Mouse (Mus musculus) frontal cortex, postnatal 10 days (tissue): ENCODE results near the gene Miga1.

Source experiments
- DNase-seq, 2 experiments: peaks; one replicate each; pipeline ENCODE4 v3.0.0; 2022; ENCODE audit warnings: low spot score in 2 of 2, mixed read lengths in 1 of 2

Miga1 gene

GRCm38 (mm10) chr3:152287810-152288209 lies 52.4 kb downstream of the Miga1 start:
- DNase-seq = no peak

- DNase-seq = no peak
Measured at GRCm38 (mm10) chr3:152284759-152285158, 55.4 kb downstream of the Miga1 start.

GRCm38 (mm10) chr3:152284306-152284705 lies 55.9 kb downstream of the Miga1 start:
- DNase-seq = no peak

GRCm38 (mm10) chr3:152282126-152282525 lies 58.1 kb downstream of the Miga1 start:
- DNase-seq = no peak

GRCm38 (mm10) chr3:152278431-152278830 lies 61.8 kb downstream of the Miga1 start:
- DNase-seq = no peak

GRCm38 (mm10) chr3:152277912-152278311 lies 62.3 kb downstream of the Miga1 start:
- DNase-seq = no peak

- DNase-seq = no peak
Measured at GRCm38 (mm10) chr3:152276935-152277334, 63.3 kb downstream of the Miga1 start.

GRCm38 (mm10) chr3:152275008-152275407 lies 65.2 kb downstream of the Miga1 start:
- DNase-seq = no peak

GRCm38 (mm10) chr3:152272974-152273685 lies 67.1 kb downstream of the Miga1 start:
- no peak for DNase-seq

GRCm38 (mm10) chr3:152271876-152272275 lies 68.3 kb downstream of the Miga1 start:
- DNase-seq = no peak

- DNase-seq = no peak
Measured at GRCm38 (mm10) chr3:152271071-152271710, 69.0 kb downstream of the Miga1 start.

- no peak for DNase-seq
Measured at GRCm38 (mm10) chr3:152268099-152268498, 72.1 kb downstream of the Miga1 start.

- no peak for DNase-seq
Measured at GRCm38 (mm10) chr3:152266036-152266421, 74.2 kb downstream of the Miga1 start, which contains the start of gene Nexn. Gene Nexn, minus strand, starts transcription at chr3:152266350.

- peak; percentile 30 to 42 for DNase-seq
Measured at GRCm38 (mm10) chr3:152265351-152266035, 74.7 kb downstream of the Miga1 start.

- no peak for DNase-seq
Measured at GRCm38 (mm10) chr3:152264830-152265229, 75.4 kb downstream of the Miga1 start.

GRCm38 (mm10) chr3:152264374-152264773 lies 75.8 kb downstream of the Miga1 start:
- DNase-seq = no peak

- no peak for DNase-seq
Measured at GRCm38 (mm10) chr3:152261948-152262347, 78.3 kb downstream of the Miga1 start.

GRCm38 (mm10) chr3:152261436-152261835 lies 78.8 kb downstream of the Miga1 start:
- no peak for DNase-seq

GRCm38 (mm10) chr3:152260362-152260761 lies 79.8 kb downstream of the Miga1 start:
- DNase-seq = no peak

GRCm38 (mm10) chr3:152259409-152259808 lies 80.8 kb downstream of the Miga1 start:
- DNase-seq = peak; percentile 35 to 67

- no peak for DNase-seq
Measured at GRCm38 (mm10) chr3:152257528-152257927, 82.7 kb downstream of the Miga1 start.

GRCm38 (mm10) chr3:152250487-152250886 lies 89.7 kb downstream of the Miga1 start:
- no peak for DNase-seq

GRCm38 (mm10) chr3:152247708-152248107 lies 92.5 kb downstream of the Miga1 start:
- DNase-seq = no peak
